Mouse (Mus musculus) layer of hippocampus, adult 2 months (tissue): ENCODE measurements around the gene Erbb2. TPM values are rescaled to one million over a fixed set of nuclear protein-coding genes. Genes with fewer than 3 reads are reported as not detected.
A peak's percentile ranks its signal among the peaks of the same experiment; 100 is the strongest.

ENCODE experiments used
- DNase-seq, 2 experiments: peaks; one replicate each; pipeline ENCODE4 v3.0.0; 2022; ENCODE audit warnings: low spot score in 2 of 2
- H3K27ac ChIP-seq: fragments of 200-600 bp; 2 replicates; pipeline ENCODE4 v1.8.1; 2022
- H3K4me3 ChIP-seq: fragments of 200-600 bp; 2 replicates; pipeline ENCODE4 v1.8.1; 2022; ENCODE audit warnings: mild to moderate bottlenecking
- CTCF ChIP-seq: fragments of 200-600 bp; conservative IDR thresholded peaks from 2 replicates; pipeline ENCODE4 v1.8.1; 2022; ENCODE audit warnings: antibody characterized with exemption, mild to moderate bottlenecking, moderate library complexity
- total RNA-seq, 2 experiments: library from RNA; stranded (reverse); gene quantifications; 2 replicates each; pipeline ENCODE4 v1.2.3; 2021

The Erbb2 gene
- total RNA-seq, 2 experiments from 2014 or later = 1.9 to 2.8 TPM

DNA sequence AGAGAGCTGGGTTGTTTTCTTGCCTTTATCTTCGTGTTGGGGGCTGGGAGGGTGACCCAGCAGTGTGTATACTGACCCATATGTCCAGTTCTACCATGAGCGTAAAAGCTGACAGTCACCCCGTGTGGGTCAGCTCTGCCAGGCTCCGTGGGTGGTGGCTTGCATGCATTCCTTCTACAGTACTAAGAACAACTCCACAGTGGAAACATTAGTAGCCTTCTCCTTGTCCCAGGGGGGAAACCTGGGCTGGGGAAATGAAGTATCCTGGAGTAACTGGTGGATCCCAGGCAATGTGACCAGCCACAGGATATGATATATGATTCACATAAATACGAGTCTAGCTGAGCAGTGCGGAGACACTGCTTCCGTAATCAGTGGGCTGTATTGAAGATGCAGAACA lies 1.5 kb downstream of the Erbb2 start:
- no peak overlapping the region for H3K4me3 ChIP-seq

GRCm38 (mm10) chr11:98414162-98414561 lies 1.9 kb downstream of the Erbb2 start:
- DNase-seq = no peak
- no peak for TF ChIP-seq CTCF
- H3K4me3 ChIP-seq = no peak overlapping the region
- no peak overlapping the region for H3K27ac ChIP-seq

More for the DNA sequence above, 1.5 kb downstream of the Erbb2 start:
- no peak overlapping the region for H3K27ac ChIP-seq
- no peak for DNase-seq
- TF ChIP-seq CTCF = no peak

GRCm38 (mm10) chr11:98417074-98417473 lies 4.8 kb downstream of the Erbb2 start:
- Histone ChIP-seq H3K4me3 (no peak overlapping the region), H3K27ac (no peak overlapping the region)
- no peak for TF ChIP-seq CTCF
- no peak for DNase-seq

GRCm38 (mm10) chr11:98418273-98418672 lies 6.0 kb downstream of the Erbb2 start:
- DNase-seq = no peak
- H3K27ac ChIP-seq = no peak overlapping the region
- no peak overlapping the region for H3K4me3 ChIP-seq
- no peak for TF ChIP-seq CTCF

DNA sequence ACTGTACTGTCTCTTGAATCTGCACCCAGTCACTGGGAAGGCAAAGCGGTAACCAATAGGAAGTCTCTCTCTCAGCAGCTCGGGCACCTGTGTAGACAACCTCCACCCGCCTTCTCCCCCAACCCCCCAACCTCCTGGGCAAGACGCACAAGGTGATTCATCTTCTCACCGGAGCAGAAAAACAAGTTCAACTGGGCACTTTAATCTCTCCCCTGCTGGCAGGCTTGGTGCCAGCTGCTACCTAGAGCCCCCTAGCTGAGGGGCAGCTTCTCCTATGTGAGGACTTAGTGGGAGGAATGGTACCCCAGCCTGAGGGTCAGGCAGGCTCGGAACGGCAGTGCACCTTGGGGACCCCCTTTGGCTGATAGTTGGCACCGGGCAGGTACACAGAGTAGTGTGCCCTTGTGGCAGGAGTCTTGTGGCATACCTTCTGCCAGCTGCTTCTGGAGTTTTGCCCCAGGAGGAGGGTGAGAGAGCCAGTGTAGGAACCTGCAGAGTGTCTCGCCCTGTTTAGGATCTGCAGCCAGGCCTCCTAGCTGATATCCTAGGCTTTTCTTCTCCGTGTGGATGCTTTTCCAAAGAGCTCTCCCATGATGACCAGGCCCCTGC lies 6.8 kb downstream of the Erbb2 start:
- Histone ChIP-seq H3K27ac (no peak overlapping the region), H3K4me3 (no peak overlapping the region)
- no peak for DNase-seq
- TF ChIP-seq CTCF = no peak

GRCm38 (mm10) chr11:98426592-98426991 lies 14.3 kb downstream of the Erbb2 start:
- Histone ChIP-seq H3K4me3 (no peak overlapping the region), H3K27ac (no peak overlapping the region)
- DNase-seq = no peak
- no peak for TF ChIP-seq CTCF

DNA sequence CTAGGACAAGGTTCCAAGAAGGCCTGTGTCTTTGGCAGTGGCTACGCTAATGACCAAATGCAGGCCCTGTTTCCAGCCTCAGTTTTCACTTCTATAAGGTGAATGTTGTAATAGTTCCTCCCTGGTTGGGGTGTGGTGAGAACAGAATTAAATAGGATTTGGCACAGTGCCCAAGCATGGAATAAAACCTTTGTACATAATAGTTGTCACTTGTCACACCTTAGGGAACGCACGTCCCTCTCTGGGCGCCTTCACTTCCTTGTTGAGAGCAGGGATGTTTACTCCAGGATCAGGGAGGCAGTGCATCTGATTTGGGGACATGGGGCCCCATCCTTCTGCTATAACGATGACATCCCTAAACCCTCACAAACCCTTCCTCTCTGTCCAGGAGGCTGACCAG lies 16.2 kb downstream of the Erbb2 start:
- TF ChIP-seq CTCF = no peak
- no peak for DNase-seq
- H3K27ac ChIP-seq = no peak overlapping the region
- H3K4me3 ChIP-seq = no peak overlapping the region

- H3K4me3 ChIP-seq = no peak overlapping the region
- TF ChIP-seq CTCF = no peak
- DNase-seq = no peak
- H3K27ac ChIP-seq = no peak overlapping the region
Measured at GRCm38 (mm10) chr11:98431743-98432502, 19.7 kb downstream of the Erbb2 start.

- H3K27ac ChIP-seq = no peak overlapping the region
- TF ChIP-seq CTCF = no peak
- DNase-seq = no peak
Measured at GRCm38 (mm10) chr11:98435723-98436122, 23.5 kb downstream of the Erbb2 start.

GRCm38 (mm10) chr11:98437441-98437840 lies 25.2 kb downstream of the Erbb2 start:
- DNase-seq = no peak
- Histone ChIP-seq H3K4me3 (no peak overlapping the region), H3K27ac (no peak overlapping the region)
- no peak for TF ChIP-seq CTCF

More at GRCm38 (mm10) chr11:98435723-98436122, 23.5 kb downstream of the Erbb2 start:
- no peak overlapping the region for H3K4me3 ChIP-seq

DNA sequence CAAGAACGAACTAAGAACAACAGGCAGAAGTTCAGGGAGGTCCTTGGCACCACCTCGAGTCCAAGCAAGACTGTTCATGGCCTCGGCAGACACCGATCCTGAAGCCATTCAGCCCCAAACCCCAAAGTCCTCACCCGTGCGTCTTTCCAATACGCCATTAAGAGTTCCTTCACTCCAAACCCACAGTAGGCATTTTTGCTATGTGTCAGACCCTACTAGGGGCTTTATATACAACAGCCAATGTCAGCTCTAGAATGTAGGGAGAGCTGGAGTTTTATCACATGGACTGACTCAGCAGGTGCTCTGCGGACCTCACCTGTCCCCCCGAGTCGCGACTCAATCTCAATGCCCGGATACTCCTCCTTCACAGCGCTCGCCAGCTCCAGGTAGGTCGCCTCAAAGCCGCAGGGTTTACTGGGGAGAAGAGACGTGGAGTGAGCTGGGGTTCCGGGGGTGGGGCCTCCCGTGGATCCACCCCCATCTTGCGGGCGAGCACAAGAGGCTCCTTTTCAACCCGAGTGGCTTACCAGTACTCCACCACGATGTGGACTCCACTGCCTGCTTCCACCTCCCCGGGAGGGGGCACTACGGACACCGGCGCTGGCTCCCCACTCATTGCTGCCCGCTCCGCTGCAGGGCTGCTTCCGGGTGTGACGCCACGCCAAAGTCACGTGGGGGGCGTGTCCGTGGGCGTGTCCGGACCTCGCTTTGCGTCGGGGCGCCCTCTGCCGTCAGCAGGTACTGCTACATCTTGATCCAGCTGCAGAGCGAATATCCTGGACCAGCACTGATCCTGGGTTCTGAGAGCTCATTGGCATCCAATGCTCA lies 26.3 kb downstream of the Erbb2 start, which contains the start of gene Mien1:
Mien1 (minus strand) TSS at position 661 of the 828 bp plus-strand sequence.
- DNase-seq = peak; percentile 94 to 98
- H3K27ac ChIP-seq = peak within 1 kb of the TSS; percentile 87
- TF ChIP-seq CTCF = peak; percentile 95

DNA sequence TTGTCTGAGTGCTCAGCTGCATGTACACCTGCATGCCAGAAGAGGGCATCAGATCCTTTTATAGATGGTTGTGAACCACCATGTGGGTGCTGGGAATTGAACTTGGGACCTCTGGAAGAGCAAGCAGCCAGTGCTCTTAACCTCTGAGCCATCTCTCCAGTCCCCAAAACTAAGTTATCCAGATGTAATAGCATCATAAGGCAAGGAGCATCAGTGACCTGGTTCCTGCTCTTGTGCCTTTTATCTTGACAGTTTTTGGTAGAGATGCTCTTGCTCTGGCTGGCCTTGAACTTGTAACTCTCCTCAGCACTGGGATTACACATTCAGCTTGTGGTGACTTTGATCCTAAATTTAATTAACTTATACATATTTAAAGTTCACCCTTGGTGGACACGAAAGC lies 31.4 kb downstream of the Erbb2 start:
- no peak overlapping the region for H3K4me3 ChIP-seq
- DNase-seq = no peak
- H3K27ac ChIP-seq = no peak overlapping the region
- TF ChIP-seq CTCF = no peak; the same call in none of the 2 replicates

More for the DNA sequence above, 26.3 kb downstream of the Erbb2 start, which contains the start of gene Mien1:
- H3K4me3 ChIP-seq = peak within 1 kb of the TSS; percentile 85

DNA sequence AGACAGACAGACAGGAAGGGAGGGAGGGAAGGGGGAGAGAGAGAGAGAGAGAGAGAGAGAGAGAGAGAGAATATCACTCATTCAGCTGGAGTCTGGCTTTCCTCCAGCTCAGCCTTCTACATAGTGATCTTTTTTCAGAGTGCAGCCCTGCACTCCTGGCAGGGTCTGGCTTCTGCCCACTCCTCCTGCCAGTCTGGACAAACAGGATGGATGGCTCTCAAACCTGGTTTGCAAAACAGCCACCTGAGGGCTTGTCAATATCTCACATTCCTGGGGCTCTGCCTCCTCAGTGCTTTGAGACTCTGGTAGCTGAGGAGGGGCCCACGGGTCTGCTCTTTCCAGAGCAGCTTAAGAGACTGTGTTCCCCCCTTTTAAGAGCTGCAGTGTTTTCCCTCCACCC lies 33.0 kb downstream of the Erbb2 start:
- TF ChIP-seq CTCF = no peak
- DNase-seq = no peak
- no peak overlapping the region for H3K4me3 ChIP-seq
- no peak overlapping the region for H3K27ac ChIP-seq
